Mouse (Mus musculus) forebrain, embryonic 14.5 days (tissue): ENCODE data around the gene Loxl3. TPM values are rescaled to one million over a fixed set of nuclear protein-coding genes. Genes with fewer than 3 reads are reported as not detected.

ENCODE experiments used
- ATAC-seq: fragments of 200-750 bp; cut with Nextera tagmentation; 2 replicates; pipeline ENCODE4 v1.8.0; 2017; ENCODE audit warnings: mild to moderate bottlenecking, moderate library complexity
- DNase-seq: peaks from one replicate; pipeline ENCODE4 v3.0.0-alpha.2; 2015; ENCODE audit warnings: low spot score
- H3K27ac ChIP-seq: fragments of 300-500 bp; sonication (generic); 2 replicates; pipeline ENCODE4 v1.5.1; 2014; ENCODE audit warnings: low read depth, mild to moderate bottlenecking, control low read depth, low read length, moderate library complexity
- H3K27me3 ChIP-seq: fragments of 300-500 bp; sonication (generic); replicated peaks from 2 replicates; pipeline ENCODE4 v1.6.1; 2014; ENCODE audit warnings: low read length, control low read depth, mixed read lengths; ENCODE audit not compliant: control insufficient read depth, insufficient read depth
- H3K36me3 ChIP-seq: fragments of 300-500 bp; sonication (generic); 2 replicates; pipeline ENCODE4 v1.6.1; 2014; ENCODE audit warnings: low read length, control low read depth; ENCODE audit not compliant: control insufficient read depth, insufficient read depth
- H3K4me1 ChIP-seq: fragments of 300-500 bp; sonication (generic); 2 replicates; pipeline ENCODE4 v1.6.1; 2014; ENCODE audit warnings: antibody characterized with exemption, low read length, control low read depth; ENCODE audit not compliant: control insufficient read depth, insufficient read depth
- H3K4me2 ChIP-seq: fragments of 300-500 bp; sonication (generic); 2 replicates; pipeline ENCODE4 v1.6.1; 2014; ENCODE audit warnings: mild to moderate bottlenecking, control low read depth, low read length
- H3K4me3 ChIP-seq: fragments of 300-500 bp; sonication (generic); 2 replicates; pipeline ENCODE4 v1.5.1; 2014; ENCODE audit warnings: low read depth, low read length, control low read depth
- H3K9ac ChIP-seq: fragments of 300-500 bp; sonication (generic); 2 replicates; pipeline ENCODE4 v1.6.1; 2014; ENCODE audit warnings: mild to moderate bottlenecking, low read length, control low read depth, moderate library complexity
- H3K9me3 ChIP-seq: fragments of 300-500 bp; sonication (generic); replicated peaks from 2 replicates; pipeline ENCODE4 v1.6.1; 2016; ENCODE audit warnings: low read length, control low read depth, mixed read lengths; ENCODE audit not compliant: control insufficient read depth
- WGBS: fragments of 180-500 bp; shearing (Covaris S2); extraction: QIAGEN DNeasy Blood & Tissue Kit; methylation state at CpG from one replicate; pipeline ENCODE4 v1.1.7; 2014; 5-methylcytosine and 5-hydroxymethylcytosine counted together
- polyA plus RNA-seq: library from polyadenylated mRNA; unstranded; fragments of >200 nt; fragmentation: Nextera tagmentation; extraction: Ambion mirVana; gene quantifications from 2 replicates; pipeline ENCODE4 v1.2.1, GENCODE M21; 2014

Gene Loxl3
- polyA plus RNA-seq, 1 experiment from 2014 or later: 3.8 TPM

DNA sequence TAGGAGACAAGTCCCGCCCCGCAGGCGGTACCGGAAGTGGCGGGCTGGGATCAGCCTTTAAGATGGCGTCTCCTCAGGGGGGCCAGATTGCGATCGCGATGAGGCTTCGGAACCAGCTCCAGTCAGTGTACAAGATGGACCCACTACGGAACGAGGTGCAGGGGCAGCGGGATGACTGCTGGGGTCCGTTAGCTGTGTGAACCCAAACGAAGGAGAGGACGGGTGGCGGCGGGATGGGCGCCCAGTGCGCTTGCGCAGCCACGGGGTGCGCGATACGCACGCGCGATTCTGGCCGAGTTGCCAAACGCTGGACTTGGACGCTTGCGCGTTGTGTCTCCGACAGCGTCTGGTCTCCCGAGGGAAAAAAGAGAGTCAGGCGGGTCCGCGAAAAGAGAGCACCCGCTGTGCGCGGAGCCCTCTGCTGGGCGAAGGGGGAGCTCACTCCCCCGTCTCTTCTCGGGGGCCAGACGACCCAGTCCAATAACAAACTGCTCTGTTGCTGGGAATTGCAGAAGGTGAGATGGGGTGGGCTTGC lies 44.4 kb downstream of the Loxl3 start:
- under 1% methylated on average over 46 of the region's 46 CpGs for WGBS
- Histone ChIP-seq H3K9ac (peak overlapping the region; percentile 80), H3K4me1 (peaks cover 5% of the 10 kb centered on the region; the same call in 1 of the 2 replicates), H3K27ac (peak overlapping the region; percentile 89), H3K36me3 (peaks cover 22% of the 10 kb centered on the region), H3K9me3 (no peaks in the 10 kb centered on the region), H3K4me2 (peak overlapping the region; percentile 97), H3K4me3 (peak overlapping the region; percentile 72), H3K27me3 (peaks cover 36% of the 10 kb centered on the region)
- DNase-seq (peak; percentile 99), ATAC-seq (peak; percentile 96)

DNA sequence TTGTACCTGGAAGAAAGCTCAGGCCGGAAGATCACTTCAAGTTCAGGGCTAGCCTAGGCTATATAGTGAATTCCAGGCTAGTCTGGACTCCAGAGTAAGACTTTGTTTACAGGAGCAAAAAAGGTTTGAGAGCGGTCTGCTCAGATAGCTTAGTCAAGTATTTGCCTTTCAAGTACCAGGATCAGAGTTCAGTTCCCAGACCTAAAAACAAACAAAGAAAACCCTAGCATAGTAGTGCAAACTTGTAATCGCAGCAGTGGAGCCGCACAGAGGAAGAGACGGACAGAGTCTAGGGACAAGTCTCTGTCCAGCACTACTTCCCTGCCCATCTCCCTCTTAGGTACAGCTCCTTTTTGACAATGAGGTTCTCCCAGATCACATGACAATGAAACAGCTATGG lies 46.2 kb downstream of the Loxl3 start:
- Histone ChIP-seq H3K27me3 (peaks cover 41% of the 10 kb centered on the region), H3K27ac (no peak overlapping the region), H3K36me3 (peaks cover 22% of the 10 kb centered on the region), H3K4me2 (no peak overlapping the region), H3K4me3 (no peak overlapping the region), H3K4me1 (peaks cover 5% of the 10 kb centered on the region; the same call in 1 of the 2 replicates), H3K9ac (no peak overlapping the region), H3K9me3 (no peaks in the 10 kb centered on the region)
- ATAC-seq (no peak), DNase-seq (no peak)
- 97% methylated on average over 5 of the region's 5 CpGs for WGBS

DNA sequence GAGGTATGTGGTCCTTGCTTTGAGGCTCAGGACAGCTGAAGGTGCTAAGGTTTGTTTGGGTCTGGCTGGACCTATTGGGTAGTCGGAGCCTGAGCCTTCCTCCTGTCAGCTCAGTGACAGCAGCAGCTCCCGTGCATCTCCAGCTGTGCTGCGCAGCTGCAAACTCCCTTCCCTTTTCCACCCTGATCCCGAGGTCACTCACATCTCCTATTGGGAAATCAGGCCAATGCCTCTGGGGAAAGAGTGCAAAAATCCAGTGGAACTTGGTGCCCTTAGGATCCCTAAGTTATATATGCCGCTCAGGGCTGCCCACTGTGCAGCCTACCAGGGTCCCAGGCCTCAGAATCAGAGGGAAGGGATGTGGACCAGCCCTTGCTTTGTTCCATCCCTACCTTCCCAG lies 49.5 kb downstream of the Loxl3 start:
- peaks cover 59% of the 10 kb centered on the region for H3K27me3 ChIP-seq
- H3K4me1 ChIP-seq: peaks cover 5% of the 10 kb centered on the region; the same call in 1 of the 2 replicates
- H3K9ac ChIP-seq: no peak overlapping the region
- WGBS: 14% methylated on average over 5 of the region's 5 CpGs
- H3K4me2 ChIP-seq: no peak overlapping the region
- ATAC-seq (no peak), DNase-seq (no peak)
- H3K36me3 ChIP-seq: peaks cover 22% of the 10 kb centered on the region
- no peak overlapping the region for H3K27ac ChIP-seq
- H3K4me3 ChIP-seq: no peak overlapping the region
- no peaks in the 10 kb centered on the region for H3K9me3 ChIP-seq

DNA sequence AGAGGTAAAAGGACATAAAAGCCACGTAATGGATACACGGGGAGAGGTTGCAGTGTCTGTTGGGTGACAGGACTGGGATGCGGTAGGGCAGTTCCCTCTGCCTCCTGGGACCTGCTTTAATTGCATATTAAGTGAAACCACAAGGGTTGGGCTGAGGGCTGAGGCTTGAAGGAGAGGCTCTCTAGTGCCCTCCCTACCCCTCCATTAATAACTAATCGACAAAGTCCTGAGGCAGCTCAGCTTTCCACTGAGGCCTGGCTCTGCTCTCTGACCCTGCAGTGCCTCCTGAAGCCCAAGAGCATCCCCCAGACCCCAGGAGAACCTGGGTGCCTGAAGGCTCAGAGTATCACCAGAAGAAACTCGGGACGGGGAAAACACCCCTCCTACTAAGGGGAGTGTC lies 50.5 kb downstream of the Loxl3 start:
- WGBS: 2% methylated on average over 6 of the region's 6 CpGs
- ATAC-seq: no peak

DNA sequence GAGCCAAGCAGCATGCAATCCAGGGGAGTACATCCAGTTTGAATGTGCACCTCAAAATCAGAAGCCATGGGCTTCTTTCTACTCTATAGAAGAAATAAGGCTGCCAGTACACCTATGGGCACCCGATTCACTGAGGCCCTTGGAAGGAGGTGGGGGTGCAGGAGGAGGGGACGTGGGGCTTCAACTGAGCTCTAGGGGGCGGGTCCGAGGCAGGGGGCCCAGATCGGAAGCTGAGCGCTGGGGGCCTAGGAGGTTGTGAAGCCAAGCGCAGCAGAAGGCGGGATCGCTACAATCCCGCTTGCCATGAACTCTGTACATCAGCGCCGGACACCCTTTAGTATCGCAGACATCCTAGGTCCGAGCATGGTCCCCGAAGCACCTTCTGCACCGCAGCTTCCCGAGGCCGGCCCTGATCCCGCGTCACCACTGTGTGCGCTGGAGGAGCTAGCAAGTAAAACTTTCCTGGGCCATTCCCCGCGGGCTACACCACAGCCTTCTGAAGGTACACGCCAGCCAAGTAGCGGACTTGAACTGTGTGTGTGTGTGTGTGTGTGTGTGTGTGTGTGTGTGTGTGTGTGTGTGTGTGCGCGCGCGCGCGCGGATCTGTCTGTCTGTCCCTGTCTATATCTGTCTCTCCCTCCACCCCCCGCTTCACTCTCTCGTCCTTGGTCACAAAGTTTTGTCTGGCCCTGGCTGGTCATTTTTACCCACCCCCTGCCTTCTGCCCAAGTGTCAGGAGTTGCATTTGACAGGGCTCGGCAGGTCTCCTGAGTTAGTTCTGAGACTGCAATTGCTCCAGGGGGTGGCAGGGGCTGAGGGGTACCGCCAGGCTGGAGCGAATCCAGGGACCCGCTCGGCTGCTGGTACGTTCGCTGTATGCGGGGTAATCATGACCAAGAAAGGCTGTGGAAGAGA lies 52.4 kb downstream of the Loxl3 start, which contains the start of gene Lbx2:
TSS of gene Lbx2 (plus strand) at position 247 of the 915 bp plus-strand sequence.
- DNase-seq: no peak
- Histone ChIP-seq H3K4me1 (no peaks in the 10 kb centered on the region), H3K4me2 (no peak within 1 kb of the TSS), H3K27me3 (peaks cover 76% of the 10 kb centered on the region), H3K27ac (no peak within 1 kb of the TSS), H3K4me3 (no peak within 1 kb of the TSS), H3K9me3 (no peaks in the 10 kb centered on the region), H3K36me3 (0 out of 2 replicates have a peak, but pooled peaks cover 5% of the 10 kb centered on the region), H3K9ac (no peak within 1 kb of the TSS)
- WGBS: 2% methylated on average over 42 of the region's 42 CpGs
- no peak for ATAC-seq

More for the DNA sequence above, 50.5 kb downstream of the Loxl3 start:
- no peak overlapping the region for H3K27ac ChIP-seq
- no peak overlapping the region for H3K4me3 ChIP-seq
- peaks cover 22% of the 10 kb centered on the region for H3K36me3 ChIP-seq
- no peaks in the 10 kb centered on the region for H3K9me3 ChIP-seq
- H3K4me2 ChIP-seq: no peak overlapping the region
- peaks cover 66% of the 10 kb centered on the region for H3K27me3 ChIP-seq
- DNase-seq: no peak
- no peaks in the 10 kb centered on the region for H3K4me1 ChIP-seq
- no peak overlapping the region for H3K9ac ChIP-seq

DNA sequence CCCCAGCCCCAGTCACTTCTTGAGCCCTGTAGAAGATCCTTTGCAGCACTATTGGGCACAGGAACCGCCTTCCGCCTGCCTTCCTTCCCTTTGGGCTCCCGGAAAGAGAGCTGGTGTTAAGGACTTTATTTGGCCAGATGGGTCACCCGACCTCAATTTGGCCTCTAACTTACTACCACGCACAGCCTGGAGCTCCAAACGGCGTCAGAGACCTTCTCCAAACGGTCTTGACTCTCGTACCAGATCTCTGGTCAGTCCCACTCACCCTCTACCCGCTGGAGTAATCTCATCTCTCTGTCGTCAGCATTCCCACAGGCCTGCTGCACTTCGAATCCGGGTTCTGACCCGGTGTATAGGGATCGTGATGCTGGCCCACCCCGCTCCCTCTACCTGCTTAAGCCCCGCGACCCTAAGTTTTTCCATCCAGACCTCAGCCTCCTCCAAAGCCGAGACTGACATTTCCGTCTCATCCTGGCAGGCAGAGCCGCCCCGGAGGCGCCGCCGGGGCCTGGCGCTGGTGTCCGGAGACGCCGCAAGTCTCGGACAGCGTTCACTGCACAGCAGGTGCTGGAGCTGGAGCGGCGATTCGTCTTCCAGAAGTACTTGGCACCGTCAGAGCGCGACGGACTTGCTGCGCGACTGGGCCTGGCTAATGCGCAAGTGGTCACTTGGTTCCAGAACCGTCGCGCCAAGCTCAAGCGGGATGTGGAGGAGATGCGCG lies 53.4 kb downstream of the Loxl3 start:
- under 1% methylated on average over 47 of the region's 47 CpGs for WGBS
- Histone ChIP-seq H3K4me2 (0 out of 2 replicates have a peak overlapping the region, but pooled peaks have one; percentile 4), H3K27me3 (peaks cover 75% of the 10 kb centered on the region), H3K4me3 (peak overlapping the region; percentile 8; the same call in 1 of the 2 replicates), H3K27ac (no peak overlapping the region), H3K36me3 (0 out of 2 replicates have a peak, but pooled peaks cover under 1% of the 10 kb centered on the region), H3K9me3 (no peaks in the 10 kb centered on the region), H3K4me1 (no peaks in the 10 kb centered on the region), H3K9ac (no peak overlapping the region)
- no peak for DNase-seq
- no peak for ATAC-seq

DNA sequence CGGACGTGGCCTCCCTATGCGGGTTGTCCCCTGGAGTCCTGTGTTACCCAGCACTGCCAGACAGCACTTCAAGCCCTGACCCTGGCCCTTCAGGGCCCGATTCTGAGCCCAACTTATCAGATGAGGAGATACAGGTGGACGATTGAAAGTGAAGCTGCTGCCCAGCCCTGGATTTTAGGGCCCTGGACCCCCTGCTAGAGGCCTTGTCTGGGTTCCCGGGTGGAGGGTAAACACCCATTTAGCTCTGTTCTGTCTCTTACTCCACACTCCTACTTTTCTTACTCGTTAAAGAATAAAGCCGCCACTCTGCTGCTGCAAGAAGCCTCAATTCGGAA lies 53.9 kb downstream of the Loxl3 start:
- Histone ChIP-seq H3K27ac (no peak overlapping the region), H3K4me3 (no peak overlapping the region), H3K27me3 (peaks cover 70% of the 10 kb centered on the region), H3K4me1 (no peaks in the 10 kb centered on the region), H3K9ac (no peak overlapping the region), H3K36me3 (no peaks in the 10 kb centered on the region), H3K9me3 (no peaks in the 10 kb centered on the region), H3K4me2 (no peak overlapping the region)
- DNase-seq: no peak
- WGBS: under 1% methylated on average over 9 of the region's 9 CpGs
- ATAC-seq: no peak

DNA sequence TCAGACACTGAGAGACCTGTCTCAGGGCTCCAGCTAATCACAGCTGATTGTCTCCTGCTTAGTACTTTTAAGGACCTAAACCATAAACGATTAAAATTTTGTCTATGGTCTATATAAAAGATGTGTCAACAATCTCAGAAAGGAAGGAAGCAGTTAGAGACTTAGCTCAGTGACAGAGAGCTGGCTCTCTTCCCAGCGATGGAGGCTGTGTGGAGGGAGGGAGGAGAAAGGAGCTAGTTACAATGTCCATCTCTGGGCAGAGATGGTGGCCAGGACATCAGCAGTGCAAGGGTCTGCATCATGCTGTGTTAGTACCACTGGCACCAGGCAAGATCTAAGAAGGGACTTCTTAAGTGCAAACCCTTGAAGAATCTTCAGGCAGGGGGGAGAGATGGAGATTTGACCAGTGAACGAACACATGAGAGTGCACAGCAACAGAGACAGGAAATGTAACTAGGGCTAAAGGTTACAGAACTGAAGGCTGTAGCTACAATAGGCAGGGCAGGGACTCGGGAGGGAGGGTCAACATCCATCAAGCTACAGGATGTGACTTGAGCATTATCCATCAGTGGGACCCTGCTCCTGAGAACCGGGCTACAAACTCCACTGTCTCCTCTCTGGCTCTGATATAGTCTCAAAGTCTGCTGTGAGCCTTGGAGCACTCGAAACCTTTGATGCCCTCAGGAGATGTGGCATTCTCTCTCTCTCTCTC lies 58.6 kb downstream of the Loxl3 start:
- H3K4me1 ChIP-seq: no peaks in the 10 kb centered on the region
- no peaks in the 10 kb centered on the region for H3K9me3 ChIP-seq
- WGBS: 47% methylated on average over 6 of the region's 6 CpGs
- no peak overlapping the region for H3K9ac ChIP-seq
- H3K27me3 ChIP-seq: peaks cover 26% of the 10 kb centered on the region
- H3K4me3 ChIP-seq: no peak overlapping the region
- DNase-seq: no peak
- ATAC-seq: no peak
- no peak overlapping the region for H3K4me2 ChIP-seq
- no peaks in the 10 kb centered on the region for H3K36me3 ChIP-seq
- no peak overlapping the region for H3K27ac ChIP-seq
